Mouse (Mus musculus) ES-Bruce4 (cell line): ENCODE results near the gene Syt13. TPM values are rescaled to one million over a fixed set of nuclear protein-coding genes. Genes with fewer than 3 reads are reported as not detected.
A peak's percentile ranks its signal among the peaks of the same experiment; 100 is the strongest.

Experiments
- H3K27ac ChIP-seq: 2 replicates; pipeline ENCODE4 v1.5.1; 2012; ENCODE audit warnings: low read length, inconsistent platforms; ENCODE audit not compliant: insufficient read depth
- H3K27me3 ChIP-seq: 2 replicates; pipeline ENCODE4 v1.6.1; 2012; ENCODE audit warnings: mild to moderate bottlenecking, low read length, inconsistent platforms; ENCODE audit not compliant: control insufficient read depth, poor library complexity, insufficient read depth, severe bottlenecking
- H3K36me3 ChIP-seq: 2 replicates; pipeline ENCODE4 v1.6.1; 2012; ENCODE audit warnings: inconsistent platforms, mild to moderate bottlenecking, low read length, moderate library complexity; ENCODE audit not compliant: control insufficient read depth, poor library complexity, insufficient read depth, severe bottlenecking
- H3K4me1 ChIP-seq: one replicate; pipeline ENCODE4 v1.8.1; 2011; ENCODE audit warnings: low read length; ENCODE audit not compliant: control insufficient read depth, insufficient read depth
- H3K4me3 ChIP-seq: 2 replicates; pipeline ENCODE4 v1.5.1; 2011; ENCODE audit warnings: low read depth, mild to moderate bottlenecking, low read length
- H3K9ac ChIP-seq: 2 replicates; pipeline ENCODE4 v1.6.1; 2012; ENCODE audit warnings: low read depth, mild to moderate bottlenecking, inconsistent platforms; ENCODE audit not compliant: poor library complexity, severe bottlenecking
- H3K9me3 ChIP-seq: replicated peaks from 2 replicates; pipeline ENCODE4 v1.6.1; 2012; ENCODE audit warnings: mild to moderate bottlenecking, low read length, inconsistent platforms; ENCODE audit not compliant: control insufficient read depth, poor library complexity, insufficient read depth, severe bottlenecking
- CTCF ChIP-seq: IDR thresholded peaks from one replicate; pipeline ENCODE4 v1.8.1; 2011; ENCODE audit warnings: low read depth, low read length
- EP300 ChIP-seq: IDR thresholded peaks from 2 replicates; pipeline ENCODE4 v1.6.1; 2011; ENCODE audit warnings: low read depth, low read length; ENCODE audit not compliant: insufficient read depth
- POLR2A ChIP-seq: IDR thresholded peaks from one replicate; pipeline ENCODE4 v1.8.1; 2011; ENCODE audit warnings: low read length; ENCODE audit not compliant: insufficient read depth
- polyA plus RNA-seq: library from polyadenylated mRNA; stranded (reverse); fragments of >200 nt; gene quantifications from 2 replicates; pipeline ENCODE4 v1.2.4, GENCODE M21; 2011; ENCODE audit warnings: low read depth; ENCODE audit not compliant: missing spikeins, insufficient read depth, insufficient read length

Syt13 gene
- polyA plus RNA-seq, 1 experiment = 11.2 TPM

DNA sequence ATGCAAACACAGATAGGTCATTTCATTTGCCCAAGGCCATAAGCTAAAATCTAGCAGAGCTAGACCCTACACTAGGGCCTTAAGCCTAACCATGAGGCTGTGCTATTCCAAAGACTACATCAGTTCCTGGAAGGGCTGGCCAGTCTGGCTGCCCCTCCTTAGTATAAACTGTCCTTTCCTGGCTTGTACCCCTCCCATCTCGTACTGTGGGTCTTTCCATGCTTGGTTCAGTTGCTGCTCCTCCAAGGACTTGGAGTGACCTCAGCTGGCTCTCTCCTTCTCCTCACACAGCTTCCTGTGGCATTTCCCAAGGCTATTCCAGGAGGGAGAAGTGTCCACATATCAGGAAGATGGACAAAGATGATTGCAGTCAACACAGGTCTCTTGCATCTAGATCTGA is 40.3 kb upstream of the Syt13 start:
- no peaks in the 10 kb centered on the region for H3K36me3 ChIP-seq
- H3K27me3 ChIP-seq = no peaks in the 10 kb centered on the region
- TF ChIP-seq EP300 (no peak), CTCF (no peak), POLR2A (no peak)
- H3K27ac ChIP-seq = no peak overlapping the region
- H3K9me3 ChIP-seq = no peaks in the 10 kb centered on the region
- H3K9ac ChIP-seq = no peak overlapping the region
- H3K4me3 ChIP-seq = no peak overlapping the region
- peaks cover 2% of the 10 kb centered on the region for H3K4me1 ChIP-seq

DNA sequence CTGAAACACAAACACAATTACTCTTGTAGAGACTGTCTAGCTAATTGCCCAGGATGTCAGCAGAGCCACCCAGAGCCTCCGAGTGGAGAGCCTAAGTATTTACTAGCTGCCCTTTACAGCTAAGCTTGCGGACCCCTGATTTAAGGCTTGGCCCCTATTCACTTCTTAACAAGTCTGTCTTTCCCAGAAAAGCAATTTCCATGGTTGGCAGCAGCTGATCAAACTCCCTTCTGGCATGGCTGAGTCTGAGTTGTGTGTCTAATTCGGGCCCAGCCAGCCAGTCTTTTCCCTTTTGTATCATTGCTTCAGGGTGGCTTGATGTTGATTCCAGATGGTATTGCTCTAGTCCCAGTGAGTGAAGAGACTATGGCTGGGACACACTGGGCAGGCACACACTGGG is 37.4 kb upstream of the Syt13 start:
- Histone ChIP-seq H3K9me3 (no peaks in the 10 kb centered on the region), H3K27me3 (no peaks in the 10 kb centered on the region), H3K9ac (no peak overlapping the region), H3K4me1 (no peaks in the 10 kb centered on the region), H3K4me3 (no peak overlapping the region), H3K27ac (no peak overlapping the region), H3K36me3 (no peaks in the 10 kb centered on the region)
- TF ChIP-seq EP300 (no peak), POLR2A (no peak), CTCF (no peak)

DNA sequence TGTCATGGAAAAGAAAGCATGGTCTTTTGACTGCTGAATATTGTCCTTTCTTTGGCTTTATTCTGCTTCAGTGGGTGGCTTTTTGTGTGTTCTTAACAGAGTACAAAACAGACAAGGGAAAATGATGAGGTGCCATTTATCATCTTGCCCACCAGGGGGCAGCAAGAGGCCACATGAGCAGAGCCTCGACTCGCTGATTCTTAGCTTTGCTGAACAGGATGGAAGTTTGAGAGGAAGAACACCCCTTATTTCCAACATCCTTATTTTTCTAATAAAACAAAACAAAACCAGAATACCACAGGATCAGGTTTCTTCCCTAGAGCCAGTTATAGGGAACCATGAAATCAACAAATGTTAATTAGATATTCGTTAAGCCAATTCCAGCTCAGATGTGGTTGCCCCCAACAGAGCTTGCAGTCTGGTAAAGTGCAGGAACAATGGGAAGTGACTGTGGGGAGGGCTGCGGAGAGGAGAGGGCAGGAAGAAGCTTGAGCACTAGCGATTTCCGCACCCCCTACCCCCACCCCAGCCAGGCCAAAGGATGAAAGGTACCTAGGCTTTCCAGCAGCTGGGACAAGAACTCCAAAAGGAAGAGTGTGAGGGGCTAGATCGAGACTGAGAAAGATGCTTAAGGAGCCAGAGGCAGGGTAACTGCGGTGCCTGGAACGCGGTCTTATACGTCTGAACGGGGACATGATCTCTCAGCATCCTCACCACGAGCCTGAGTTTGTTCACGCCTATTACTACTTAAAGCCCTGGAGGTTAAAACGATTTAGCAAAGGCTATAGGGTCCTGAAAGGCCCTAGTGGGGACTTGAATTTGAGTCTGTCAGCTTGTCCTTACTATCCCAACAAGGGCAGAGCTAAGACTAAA is 31.6 kb upstream of the Syt13 start:
- no peak for TF ChIP-seq EP300
- peak; percentile 84 for TF ChIP-seq CTCF
- no peak for TF ChIP-seq POLR2A
- Histone ChIP-seq H3K9ac (no peak overlapping the region), H3K27me3 (no peaks in the 10 kb centered on the region), H3K4me3 (peak overlapping the region; percentile 13; the same call in 1 of the 2 replicates), H3K27ac (no peak overlapping the region), H3K4me1 (no peaks in the 10 kb centered on the region), H3K9me3 (no peaks in the 10 kb centered on the region), H3K36me3 (no peaks in the 10 kb centered on the region)

DNA sequence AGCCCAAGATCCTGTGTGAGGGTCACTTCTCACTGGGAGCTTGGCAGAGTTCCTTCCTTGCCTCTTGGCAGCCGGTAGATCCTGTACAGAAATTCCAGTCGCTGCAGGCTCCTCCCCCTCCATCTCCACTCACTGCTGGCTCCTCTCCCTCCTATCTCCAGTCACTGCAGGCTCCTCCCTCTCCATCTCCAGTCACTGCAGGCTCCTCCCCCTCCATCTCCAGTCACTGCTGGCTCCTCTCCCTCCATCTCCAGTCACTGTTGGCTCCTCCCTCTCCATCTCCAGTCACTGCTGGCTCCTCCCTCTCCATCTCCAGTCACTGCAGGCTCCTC is 31.0 kb upstream of the Syt13 start:
- Histone ChIP-seq H3K9me3 (no peaks in the 10 kb centered on the region), H3K27ac (no peak overlapping the region)

DNA sequence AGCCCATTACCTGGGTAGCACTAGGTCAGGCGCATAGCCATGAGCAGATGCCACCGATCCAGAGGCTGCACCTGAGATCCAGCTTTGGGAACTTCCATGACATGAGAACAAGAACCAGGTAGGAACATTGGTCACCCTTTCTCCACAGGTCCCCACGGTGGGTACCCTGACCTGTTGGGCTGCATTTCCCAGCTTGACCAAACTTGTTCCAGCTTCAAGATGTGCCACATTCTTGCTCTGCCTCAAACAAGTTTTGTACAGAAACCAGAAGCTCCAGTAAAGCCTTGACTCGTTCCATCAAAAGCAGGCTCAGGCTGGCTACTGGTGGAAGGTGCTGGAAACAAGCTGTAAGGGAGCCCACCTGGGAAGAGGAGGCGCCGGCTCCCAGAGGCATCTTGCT is 29.9 kb upstream of the Syt13 start:
- Histone ChIP-seq H3K9ac (no peak overlapping the region), H3K4me3 (no peak overlapping the region), H3K27ac (no peak overlapping the region), H3K9me3 (no peaks in the 10 kb centered on the region), H3K36me3 (no peaks in the 10 kb centered on the region), H3K27me3 (no peaks in the 10 kb centered on the region), H3K4me1 (no peaks in the 10 kb centered on the region)
- no peak for TF ChIP-seq EP300
- no peak for TF ChIP-seq POLR2A
- no peak for TF ChIP-seq CTCF

More for the DNA sequence above, 31.0 kb upstream of the Syt13 start:
- Histone ChIP-seq H3K27me3 (no peaks in the 10 kb centered on the region), H3K36me3 (no peaks in the 10 kb centered on the region), H3K9ac (no peak overlapping the region), H3K4me3 (no peak overlapping the region), H3K4me1 (no peaks in the 10 kb centered on the region)
- no peak for TF ChIP-seq EP300
- TF ChIP-seq POLR2A = no peak
- TF ChIP-seq CTCF = no peak

DNA sequence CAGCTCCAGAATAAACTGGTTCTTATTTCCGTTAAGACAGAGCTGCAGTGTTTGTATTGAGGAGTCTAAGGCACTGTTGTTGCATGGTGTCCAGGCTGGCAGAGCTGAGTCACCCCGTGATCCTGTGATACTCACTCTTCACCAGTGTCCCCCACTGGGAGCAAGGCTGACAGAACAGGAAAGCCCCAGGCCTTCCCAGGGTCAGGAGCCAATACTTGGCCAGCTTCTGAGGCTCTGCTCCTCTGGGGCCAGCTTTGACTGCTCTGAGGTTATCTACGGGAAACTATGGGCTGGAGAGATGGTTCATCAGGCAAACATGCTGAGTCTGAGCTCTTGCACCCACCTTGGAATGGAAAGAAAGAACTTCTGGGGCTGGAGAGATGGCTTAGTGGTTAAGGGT is 28.0 kb upstream of the Syt13 start:
- no peaks in the 10 kb centered on the region for H3K36me3 ChIP-seq
- no peaks in the 10 kb centered on the region for H3K27me3 ChIP-seq
- H3K4me1 ChIP-seq = no peaks in the 10 kb centered on the region
- H3K27ac ChIP-seq = no peak overlapping the region
- no peak overlapping the region for H3K9ac ChIP-seq
- no peak overlapping the region for H3K4me3 ChIP-seq
- TF ChIP-seq EP300 = no peak
- no peak for TF ChIP-seq CTCF
- no peak for TF ChIP-seq POLR2A
- H3K9me3 ChIP-seq = no peaks in the 10 kb centered on the region
